Mouse (Mus musculus) liver, embryonic 12.5 days (tissue): ENCODE measurements at regions not wholly inside any gene's neighbourhood (a gene's known extent, or its start where the extent isn't known, plus 50 kb on each side); places are given as distances from the start of the nearest gene placed in this dataset.

Experiments used
- ATAC-seq: fragments of 200-750 bp; cut with Nextera tagmentation; 2 replicates; pipeline ENCODE4 v1.8.0; 2017; ENCODE audit warnings: moderate number of reproducible peaks, mild to moderate bottlenecking, moderate library complexity
- H3K27ac ChIP-seq: fragments of 300-500 bp; sonication (generic); 2 replicates; pipeline ENCODE4 v1.5.1; 2016; ENCODE audit warnings: mild to moderate bottlenecking
- H3K27me3 ChIP-seq: fragments of 300-500 bp; sonication (generic); replicated peaks from 2 replicates; pipeline ENCODE4 v1.6.1; 2016; ENCODE audit warnings: mild to moderate bottlenecking, moderate library complexity
- H3K36me3 ChIP-seq: fragments of 300-500 bp; sonication (generic); 2 replicates; pipeline ENCODE4 v1.6.1; 2016; ENCODE audit warnings: mild to moderate bottlenecking, moderate library complexity
- H3K4me1 ChIP-seq: fragments of 300-500 bp; sonication (generic); 2 replicates; pipeline ENCODE4 v1.6.1; 2016
- H3K4me2 ChIP-seq: fragments of 300-500 bp; sonication (generic); 2 replicates; pipeline ENCODE4 v1.6.1; 2016; ENCODE audit warnings: mild to moderate bottlenecking, moderate library complexity
- H3K4me3 ChIP-seq: fragments of 300-500 bp; sonication (generic); 2 replicates; pipeline ENCODE4 v1.5.1; 2016; ENCODE audit warnings: mild to moderate bottlenecking, moderate library complexity
- H3K9ac ChIP-seq: fragments of 300-500 bp; sonication (generic); 2 replicates; pipeline ENCODE4 v1.6.1; 2016; ENCODE audit warnings: mild to moderate bottlenecking, moderate library complexity
- H3K9me3 ChIP-seq: fragments of 300-500 bp; sonication (generic); replicated peaks from 2 replicates; pipeline ENCODE4 v1.6.1; 2016; ENCODE audit warnings: mild to moderate bottlenecking, moderate library complexity
- WGBS: fragments of 180-500 bp; shearing (Covaris S2); methylation state at CpG from one replicate; pipeline ENCODE4 v1.1.7; 2016; ENCODE audit not compliant: insufficient replicate concordance; 5-methylcytosine and 5-hydroxymethylcytosine counted together

DNA sequence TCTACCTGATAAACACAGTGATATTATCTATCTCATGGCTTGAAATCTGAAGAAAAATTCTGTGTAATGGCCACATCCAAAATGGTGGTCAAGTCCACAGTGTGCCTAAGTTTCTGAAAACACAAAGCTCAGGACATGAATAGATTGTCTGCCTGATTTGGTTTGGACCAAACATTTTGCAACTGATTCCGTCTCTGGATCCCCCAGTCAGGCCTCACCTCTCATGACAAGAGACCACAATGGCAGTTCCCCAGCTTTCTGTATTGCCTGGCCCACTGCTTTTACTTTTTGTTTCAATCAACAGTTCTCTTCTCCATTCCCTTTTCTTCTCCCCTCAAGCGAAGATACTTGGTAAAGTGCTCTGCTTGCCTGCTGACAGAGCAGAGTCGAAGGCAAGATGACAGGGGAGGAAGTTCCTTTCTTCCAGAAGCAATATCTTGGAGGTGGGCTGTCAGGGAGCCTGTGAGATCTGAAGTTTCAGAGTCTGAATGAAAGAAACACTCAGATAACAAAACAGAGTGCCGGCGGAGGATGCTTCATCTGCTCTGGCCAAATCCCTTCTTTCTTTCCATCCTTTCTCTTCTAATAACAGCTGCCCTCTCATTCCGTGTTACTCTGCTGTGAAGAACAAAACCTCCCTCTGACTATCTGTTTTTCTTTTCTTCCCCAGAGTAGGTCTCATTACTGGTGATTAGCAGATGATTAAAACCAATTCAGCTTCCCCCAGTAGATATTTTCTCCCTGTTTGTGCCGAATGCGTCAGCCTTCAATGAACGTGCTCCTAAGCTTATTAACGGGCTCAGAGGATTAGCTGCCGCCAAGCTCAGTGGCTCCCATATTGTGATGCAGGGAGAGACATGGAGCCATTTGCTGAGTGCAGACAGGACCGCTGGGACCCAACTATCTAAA lies 360.7 kb downstream of the Tmem182 start:
- Histone ChIP-seq H3K27ac (no peak overlapping the region), H3K9ac (no peak overlapping the region), H3K27me3 (no peaks in the 10 kb centered on the region), H3K4me2 (no peak overlapping the region), H3K36me3 (no peaks in the 10 kb centered on the region), H3K9me3 (no peaks in the 10 kb centered on the region), H3K4me3 (no peak overlapping the region), H3K4me1 (no peaks in the 10 kb centered on the region)
- no peak for ATAC-seq
- WGBS: 36% methylated on average over 12 of the region's 12 CpGs

DNA sequence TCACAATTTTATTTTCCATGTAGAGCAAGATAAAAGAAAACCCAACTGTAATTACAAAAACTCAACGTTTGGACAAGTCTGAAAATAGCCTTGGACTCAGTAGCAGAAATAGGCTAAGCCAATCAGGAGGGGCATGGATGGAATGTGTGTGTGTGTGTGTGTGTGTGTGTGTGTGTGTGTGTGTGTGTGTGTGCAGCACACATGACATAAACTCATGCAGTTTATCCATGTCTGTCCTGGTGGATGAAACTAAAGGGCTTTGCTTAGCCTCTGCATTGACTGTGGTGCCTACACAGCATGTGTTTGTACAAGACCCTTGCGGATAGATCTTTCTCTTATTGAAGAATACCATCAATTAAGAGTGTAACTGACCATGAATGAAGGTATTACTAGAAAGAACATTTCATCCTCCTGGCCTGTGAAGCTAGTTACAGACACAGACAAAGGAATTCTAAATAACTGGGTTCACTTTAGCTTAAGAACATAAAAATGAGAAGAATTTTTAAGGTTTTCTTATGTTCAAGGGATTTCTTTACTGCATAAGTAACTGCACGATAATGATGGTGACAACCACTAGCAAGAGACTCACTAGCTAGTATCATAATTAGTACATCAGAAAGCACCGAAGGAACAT lies 361.5 kb downstream of the Tmem182 start:
- no peak overlapping the region for H3K27ac ChIP-seq
- 61% methylated on average over 4 of the region's 4 CpGs for WGBS
- ATAC-seq: no peak
- H3K4me3 ChIP-seq: no peak overlapping the region
- H3K27me3 ChIP-seq: no peaks in the 10 kb centered on the region
- no peaks in the 10 kb centered on the region for H3K9me3 ChIP-seq
- no peaks in the 10 kb centered on the region for H3K4me1 ChIP-seq
- H3K9ac ChIP-seq: no peak overlapping the region
- H3K36me3 ChIP-seq: no peaks in the 10 kb centered on the region
- no peak overlapping the region for H3K4me2 ChIP-seq

DNA sequence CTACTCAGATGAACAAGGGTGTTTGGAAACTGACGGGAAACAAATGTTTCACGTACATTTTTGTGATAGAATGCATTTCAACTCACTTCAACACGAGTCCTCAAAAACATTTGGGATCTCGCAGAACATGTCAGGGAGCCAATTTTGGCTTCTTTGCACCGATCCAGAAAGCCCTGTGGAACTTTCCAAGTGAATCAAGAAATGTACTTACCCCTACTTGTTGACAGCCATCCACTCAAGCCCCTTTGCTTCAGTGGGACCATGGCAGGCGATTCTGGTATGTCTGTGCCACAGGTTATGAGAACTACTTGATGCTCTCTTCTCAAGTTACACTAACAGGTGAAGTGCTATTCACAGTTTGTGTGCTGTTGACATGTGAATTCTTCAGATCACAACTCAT lies 381.6 kb downstream of the Tmem182 start:
- no peak for ATAC-seq
- no peaks in the 10 kb centered on the region for H3K9me3 ChIP-seq
- no peak overlapping the region for H3K4me2 ChIP-seq
- 68% methylated on average over 6 of the region's 6 CpGs for WGBS
- H3K9ac ChIP-seq: no peak overlapping the region
- no peaks in the 10 kb centered on the region for H3K27me3 ChIP-seq
- H3K4me1 ChIP-seq: no peaks in the 10 kb centered on the region
- H3K27ac ChIP-seq: no peak overlapping the region
- H3K4me3 ChIP-seq: no peak overlapping the region
- no peaks in the 10 kb centered on the region for H3K36me3 ChIP-seq

DNA sequence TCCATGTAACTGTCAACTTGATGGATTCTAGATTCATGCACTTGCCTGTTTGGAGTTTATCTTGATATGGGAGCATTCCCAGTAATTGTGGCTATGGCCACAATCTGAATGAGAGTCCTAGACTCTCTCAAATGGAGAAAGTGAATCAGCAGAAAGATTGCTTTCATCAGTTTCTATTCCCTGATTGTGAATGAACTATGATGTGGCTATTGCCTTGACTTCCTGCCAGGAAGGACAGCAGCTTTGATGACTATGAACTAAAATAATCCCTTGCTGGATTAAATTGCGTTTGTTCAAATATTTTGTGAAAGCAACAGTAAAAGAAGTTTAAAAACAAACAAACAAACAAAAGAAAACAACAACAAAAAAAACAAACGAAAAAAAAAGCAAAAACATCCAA lies 407.5 kb downstream of the Tmem182 start:
- no peak for ATAC-seq
- Histone ChIP-seq H3K36me3 (no peaks in the 10 kb centered on the region), H3K27ac (no peak overlapping the region), H3K4me3 (no peak overlapping the region), H3K9me3 (no peaks in the 10 kb centered on the region), H3K9ac (no peak overlapping the region), H3K4me2 (no peak overlapping the region), H3K4me1 (no peaks in the 10 kb centered on the region), H3K27me3 (no peaks in the 10 kb centered on the region)
- 49% methylated on average over 2 of the region's 2 CpGs for WGBS

DNA sequence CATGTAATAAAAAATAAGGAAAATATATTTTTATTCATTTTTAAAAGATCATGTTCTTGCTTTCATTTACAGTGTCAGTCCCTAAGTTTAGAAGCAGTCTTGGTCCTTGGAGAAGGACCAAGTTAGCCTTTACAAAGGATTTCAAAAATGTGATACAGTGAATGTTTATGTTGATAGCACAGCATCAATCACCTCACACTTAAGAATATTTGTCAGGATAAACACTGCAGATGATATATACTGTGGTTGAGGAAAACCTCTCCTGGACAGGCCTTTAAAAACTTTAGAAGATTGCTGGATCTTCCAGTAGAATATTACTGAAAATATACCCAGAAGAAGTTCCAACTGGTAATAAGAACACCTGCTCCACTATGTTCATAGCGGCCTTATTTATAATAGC lies 420.4 kb downstream of the Tmem182 start:
- H3K4me1 ChIP-seq: no peaks in the 10 kb centered on the region
- no peak for ATAC-seq
- H3K4me2 ChIP-seq: no peak overlapping the region
- no peak overlapping the region for H3K27ac ChIP-seq
- H3K9ac ChIP-seq: no peak overlapping the region
- no peaks in the 10 kb centered on the region for H3K9me3 ChIP-seq
- H3K36me3 ChIP-seq: no peaks in the 10 kb centered on the region
- no peaks in the 10 kb centered on the region for H3K27me3 ChIP-seq
- 86% methylated on average over 1 of the region's 1 CpGs for WGBS
- H3K4me3 ChIP-seq: no peak overlapping the region

DNA sequence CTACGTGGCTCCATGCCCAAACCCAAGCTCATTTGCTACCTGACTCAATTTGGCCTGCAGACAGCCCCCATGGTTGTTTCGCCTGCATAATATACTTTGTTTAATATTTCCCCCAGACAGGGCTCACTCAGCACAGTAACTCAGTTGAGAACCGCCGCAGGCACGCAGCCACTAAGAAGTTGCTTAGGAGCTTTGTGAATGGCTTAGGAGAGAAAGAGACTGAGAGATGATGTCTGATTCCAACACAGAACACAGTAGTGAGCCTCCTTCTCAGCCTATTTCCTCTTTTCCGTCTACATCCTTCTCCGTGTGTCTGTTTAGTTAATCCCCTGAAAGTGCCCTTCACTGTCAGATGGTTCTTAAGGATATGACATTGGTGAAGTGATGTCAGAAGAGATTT lies 429.9 kb downstream of the Tmem182 start:
- Histone ChIP-seq H3K4me1 (no peaks in the 10 kb centered on the region), H3K9me3 (no peaks in the 10 kb centered on the region; the same call in 1 of the 2 replicates), H3K4me2 (no peak overlapping the region), H3K4me3 (no peak overlapping the region), H3K27me3 (no peaks in the 10 kb centered on the region), H3K36me3 (no peaks in the 10 kb centered on the region), H3K27ac (no peak overlapping the region), H3K9ac (no peak overlapping the region)
- ATAC-seq: no peak
- WGBS: 70% methylated on average over 7 of the region's 7 CpGs

DNA sequence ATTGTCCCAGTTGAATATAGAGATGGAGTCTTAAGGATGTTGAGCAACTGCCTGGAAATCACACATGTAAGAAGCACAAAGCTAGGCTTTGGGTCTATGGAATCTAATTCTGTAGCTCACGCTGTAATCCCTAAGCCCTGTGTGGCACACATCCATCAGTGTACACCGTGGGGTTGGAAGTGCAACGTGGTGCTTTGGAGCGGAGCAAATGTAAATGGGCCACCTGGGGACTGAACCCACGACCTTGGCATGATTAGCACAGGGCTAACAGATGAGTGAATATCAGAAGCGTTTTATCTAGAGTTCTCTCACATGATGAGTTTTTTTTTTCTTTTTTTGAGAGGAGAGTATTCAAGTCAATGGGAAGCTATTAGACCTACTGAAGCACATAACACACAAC lies 437.6 kb downstream of the Tmem182 start:
- no peaks in the 10 kb centered on the region for H3K36me3 ChIP-seq
- no peaks in the 10 kb centered on the region for H3K9me3 ChIP-seq
- H3K4me1 ChIP-seq: no peaks in the 10 kb centered on the region
- H3K9ac ChIP-seq: no peak overlapping the region
- H3K4me2 ChIP-seq: no peak overlapping the region
- 71% methylated on average over 6 of the region's 6 CpGs for WGBS
- no peak for ATAC-seq
- no peaks in the 10 kb centered on the region for H3K27me3 ChIP-seq
- H3K4me3 ChIP-seq: no peak overlapping the region
- no peak overlapping the region for H3K27ac ChIP-seq

DNA sequence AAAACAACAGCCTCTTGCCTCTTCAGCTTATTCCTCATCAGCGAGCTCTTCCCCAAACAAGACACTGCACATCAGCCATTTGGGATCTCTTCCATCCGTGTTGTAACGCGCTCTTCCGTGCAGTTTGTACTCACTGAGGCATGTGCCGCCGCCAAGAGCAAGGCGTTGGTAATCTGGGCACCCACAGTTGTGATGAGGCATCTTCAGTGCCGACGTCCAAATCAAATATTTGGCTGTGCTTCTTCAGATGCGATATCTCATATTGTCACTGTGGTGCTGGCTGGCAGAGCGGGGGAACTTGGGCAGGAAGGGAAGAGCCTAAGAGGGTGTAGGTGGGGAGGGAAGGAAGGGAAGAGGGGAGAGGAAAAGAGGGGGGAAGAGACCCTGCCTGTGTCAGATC lies 439.2 kb downstream of the Tmem182 start:
- Histone ChIP-seq H3K27me3 (no peaks in the 10 kb centered on the region), H3K4me1 (no peaks in the 10 kb centered on the region), H3K36me3 (no peaks in the 10 kb centered on the region), H3K9ac (no peak overlapping the region), H3K27ac (no peak overlapping the region), H3K9me3 (no peaks in the 10 kb centered on the region), H3K4me3 (no peak overlapping the region), H3K4me2 (no peak overlapping the region)
- WGBS: 84% methylated on average over 12 of the region's 12 CpGs
- no peak for ATAC-seq

DNA sequence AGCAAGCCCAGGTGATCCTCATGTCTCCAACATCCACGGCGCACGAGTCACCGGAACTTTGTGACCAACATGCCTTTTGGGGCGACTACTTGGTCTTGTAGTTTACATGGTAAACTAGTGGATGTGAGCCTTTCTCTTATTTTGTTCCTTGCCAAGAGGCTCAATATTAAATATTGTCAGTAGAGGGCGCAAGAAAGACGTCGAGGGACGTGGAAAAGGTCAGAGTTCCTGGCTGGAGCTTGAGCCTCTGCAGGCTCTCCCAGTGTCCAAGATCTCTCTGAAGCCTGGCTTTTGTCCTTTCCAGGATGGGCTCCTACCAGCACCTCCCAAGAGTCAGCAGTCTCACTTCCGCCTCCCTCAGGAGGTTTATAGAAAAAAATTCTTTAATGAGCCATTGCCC lies 458.8 kb downstream of the Tmem182 start:
- H3K27ac ChIP-seq: no peak overlapping the region

DNA sequence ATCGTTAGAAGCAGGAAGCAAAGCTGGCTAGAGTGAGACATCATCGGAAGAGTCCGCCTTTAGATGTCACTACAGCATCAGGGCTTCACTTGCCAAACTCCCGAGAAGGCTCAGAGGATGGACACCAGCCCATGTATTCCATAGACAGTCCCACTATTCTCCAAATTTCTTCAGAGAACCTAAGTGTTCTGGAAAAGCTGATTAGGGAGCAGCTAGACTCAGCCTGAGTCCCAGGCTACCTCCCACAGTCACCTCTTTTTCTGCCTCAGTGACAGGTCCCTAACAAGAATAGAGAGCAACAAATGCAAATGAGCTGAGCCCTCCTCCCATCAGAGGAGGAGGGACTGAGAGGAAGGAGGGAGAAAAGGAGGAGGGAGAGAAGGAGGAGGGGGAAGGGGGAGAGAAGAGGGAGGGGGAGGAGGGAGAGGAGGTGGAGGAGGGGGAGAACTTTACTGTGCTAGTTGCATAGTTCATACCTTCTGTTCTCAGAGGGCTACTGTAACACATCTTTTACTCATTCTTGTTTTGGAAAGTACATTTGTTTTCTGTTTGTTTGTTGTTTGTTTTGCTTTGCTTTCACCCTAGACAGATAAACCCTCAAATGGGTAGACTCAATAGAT lies 465.8 kb downstream of the Tmem182 start:
- no peaks in the 10 kb centered on the region for H3K27me3 ChIP-seq
- ATAC-seq: no peak
- no peak overlapping the region for H3K9ac ChIP-seq
- H3K27ac ChIP-seq: no peak overlapping the region
- H3K4me2 ChIP-seq: no peak overlapping the region
- H3K9me3 ChIP-seq: no peaks in the 10 kb centered on the region
- no peak overlapping the region for H3K4me3 ChIP-seq
- H3K36me3 ChIP-seq: no peaks in the 10 kb centered on the region
- no peaks in the 10 kb centered on the region for H3K4me1 ChIP-seq
- WGBS: 24% methylated on average over 4 of the region's 4 CpGs

More for the DNA sequence above, 458.8 kb downstream of the Tmem182 start:
- 28% methylated on average over 10 of the region's 10 CpGs for WGBS
- Histone ChIP-seq H3K36me3 (no peaks in the 10 kb centered on the region), H3K4me3 (no peak overlapping the region), H3K4me2 (no peak overlapping the region), H3K27me3 (no peaks in the 10 kb centered on the region), H3K9me3 (no peaks in the 10 kb centered on the region), H3K4me1 (no peaks in the 10 kb centered on the region), H3K9ac (no peak overlapping the region)
- ATAC-seq: no peak

DNA sequence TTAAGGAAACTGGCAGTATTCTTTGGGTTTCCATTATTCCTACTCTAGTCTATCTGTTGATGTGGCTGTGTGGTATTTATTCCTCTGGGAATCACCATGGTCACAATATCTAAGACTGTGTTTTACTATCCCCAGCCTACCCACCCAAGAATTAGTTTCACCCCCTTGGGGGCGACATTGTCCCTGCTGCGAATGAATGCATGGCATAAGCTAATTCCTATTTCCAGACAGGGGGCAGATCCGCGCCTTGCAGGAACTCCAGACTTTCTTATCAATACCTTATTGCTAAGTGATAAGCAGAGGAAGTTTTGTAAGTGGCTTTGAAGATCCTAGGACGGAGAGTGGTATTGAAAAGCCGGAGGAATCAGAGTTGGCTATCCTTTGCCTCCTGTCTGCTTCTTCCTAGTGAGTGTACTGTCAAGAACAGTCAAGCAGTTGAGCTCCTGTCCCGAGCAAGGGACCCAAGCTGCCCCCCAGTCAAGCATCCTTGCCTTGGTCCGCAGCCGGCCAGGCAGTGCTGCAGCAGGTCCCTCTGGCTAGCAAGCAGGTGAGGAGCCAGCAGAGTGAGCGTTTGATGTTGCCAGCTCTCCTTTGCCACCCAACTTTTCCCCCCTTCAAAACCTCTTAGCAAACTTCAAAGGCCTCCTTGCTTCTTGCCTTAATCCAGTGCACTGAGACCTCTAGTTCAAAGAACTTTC lies 469.3 kb downstream of the Tmem182 start:
- no peak overlapping the region for H3K4me2 ChIP-seq
- H3K4me3 ChIP-seq: no peak overlapping the region
- no peak overlapping the region for H3K27ac ChIP-seq
- no peaks in the 10 kb centered on the region for H3K9me3 ChIP-seq
- ATAC-seq: no peak
- H3K4me1 ChIP-seq: no peaks in the 10 kb centered on the region
- H3K9ac ChIP-seq: no peak overlapping the region
- no peaks in the 10 kb centered on the region for H3K27me3 ChIP-seq
- 9% methylated on average over 10 of the region's 10 CpGs for WGBS
- no peaks in the 10 kb centered on the region for H3K36me3 ChIP-seq

DNA sequence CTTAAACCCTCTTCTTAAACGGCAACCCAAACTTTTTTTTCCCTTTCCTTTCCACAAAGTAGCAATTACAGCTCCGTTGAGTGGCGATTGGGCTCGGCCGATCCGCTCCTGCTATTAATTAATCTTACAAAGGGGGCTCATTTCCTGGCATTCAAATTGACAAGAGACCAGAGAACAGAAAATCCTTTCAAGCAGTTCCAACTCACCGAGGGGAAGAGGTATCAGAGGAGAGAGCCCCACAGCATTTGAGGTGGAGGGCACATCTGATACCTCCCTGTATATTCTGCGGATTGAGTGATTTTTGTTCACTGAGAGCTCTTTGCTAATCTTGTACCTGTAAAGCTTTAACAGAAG lies 469.8 kb downstream of the Tmem182 start:
- Histone ChIP-seq H3K4me2 (no peak overlapping the region), H3K9ac (no peak overlapping the region)

More for the DNA sequence above, 469.8 kb downstream of the Tmem182 start:
- Histone ChIP-seq H3K27ac (no peak overlapping the region), H3K4me3 (no peak overlapping the region), H3K27me3 (no peaks in the 10 kb centered on the region), H3K4me1 (no peaks in the 10 kb centered on the region), H3K36me3 (no peaks in the 10 kb centered on the region), H3K9me3 (no peaks in the 10 kb centered on the region)
- no peak for ATAC-seq
- 16% methylated on average over 8 of the region's 8 CpGs for WGBS
